Mouse (Mus musculus) kidney, adult 9 months (tissue): ENCODE results near the gene Filip1l.

Source experiments
- DNase-seq: peaks from one replicate; pipeline ENCODE4 v3.0.0; 2022

Gene Filip1l

DNA sequence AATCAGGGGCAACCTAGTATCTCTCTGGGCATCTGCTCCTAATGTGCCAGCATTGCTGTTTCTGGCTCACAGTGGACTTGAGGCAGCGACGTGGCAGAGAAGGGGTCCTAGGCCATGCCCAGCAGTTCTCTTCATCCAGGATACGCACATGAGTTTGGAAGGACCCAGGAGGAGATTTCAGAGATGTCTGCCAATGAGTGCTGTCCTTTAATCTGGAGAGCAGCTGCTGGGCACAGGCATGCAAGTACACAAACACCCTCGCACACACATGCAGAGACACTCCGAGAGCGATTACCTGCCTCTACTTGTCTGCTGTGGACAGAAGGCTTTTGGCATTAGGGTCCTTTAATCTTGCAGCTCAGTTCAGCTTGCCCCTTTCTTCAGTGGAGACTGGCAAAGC is at the start of gene Filip1l:
Gene Filip1l (plus strand): TSS at position 343 of the 400 bp plus-strand sequence.
- DNase-seq = no peak

DNA sequence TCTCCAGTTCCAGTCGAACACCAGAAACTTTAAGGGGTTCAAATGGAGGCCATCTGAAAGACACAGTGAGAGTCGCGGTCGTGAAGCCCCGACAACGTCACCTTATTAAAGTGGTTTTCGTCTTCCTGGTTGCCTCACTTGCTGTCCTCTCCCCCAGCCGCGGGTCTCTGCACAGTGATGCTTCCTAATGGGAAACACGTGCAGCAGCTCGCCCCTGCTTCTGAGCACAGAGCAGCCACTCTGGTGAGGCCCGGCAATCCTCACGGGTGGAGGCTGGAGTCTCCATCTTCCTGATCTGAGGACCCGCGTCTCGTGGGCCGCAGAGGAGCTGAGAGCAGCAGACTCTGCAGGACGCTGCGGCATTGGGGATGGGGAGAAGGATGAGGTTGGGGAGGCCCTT is 49.2 kb upstream of the Filip1l start:
- no peak for DNase-seq

DNA sequence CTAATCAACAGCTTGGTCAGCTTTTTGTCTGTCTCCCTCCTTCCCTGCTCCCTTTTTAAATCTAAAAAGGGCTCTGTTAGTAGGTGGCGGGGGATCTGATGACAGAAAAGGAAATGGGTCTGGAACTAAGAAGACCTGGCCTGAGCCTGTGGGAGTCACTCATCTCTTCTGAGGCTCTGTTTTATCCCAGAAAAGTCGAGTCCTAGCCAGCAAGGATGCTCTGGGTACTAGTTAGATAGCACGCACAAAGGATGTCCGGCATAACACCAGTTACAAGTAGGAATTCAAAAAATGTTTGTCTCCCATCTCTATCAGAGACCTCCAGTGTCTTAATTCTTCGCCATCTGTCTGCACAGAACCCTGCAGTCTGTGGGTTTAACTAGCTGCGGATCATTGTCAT is 47.4 kb upstream of the Filip1l start:
- no peak for DNase-seq

DNA sequence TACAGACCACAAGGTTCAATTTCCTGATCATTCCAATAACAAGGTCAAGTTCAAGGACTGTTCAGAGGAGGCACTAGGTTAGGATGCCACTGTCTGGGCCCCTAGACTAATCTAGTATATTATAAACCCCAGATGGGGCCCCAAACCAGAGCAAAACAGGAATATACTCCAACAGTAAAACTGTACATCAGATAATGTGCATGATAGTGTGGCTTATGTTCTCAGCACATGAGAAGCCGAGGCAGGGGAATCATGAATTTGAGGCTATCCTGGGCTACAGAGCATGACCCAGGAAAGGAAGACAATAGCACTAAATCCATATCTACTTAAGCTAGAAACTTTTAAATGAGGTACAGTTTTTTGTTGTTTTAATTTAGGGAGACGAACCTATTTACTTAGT is 40.8 kb upstream of the Filip1l start:
- DNase-seq = no peak

DNA sequence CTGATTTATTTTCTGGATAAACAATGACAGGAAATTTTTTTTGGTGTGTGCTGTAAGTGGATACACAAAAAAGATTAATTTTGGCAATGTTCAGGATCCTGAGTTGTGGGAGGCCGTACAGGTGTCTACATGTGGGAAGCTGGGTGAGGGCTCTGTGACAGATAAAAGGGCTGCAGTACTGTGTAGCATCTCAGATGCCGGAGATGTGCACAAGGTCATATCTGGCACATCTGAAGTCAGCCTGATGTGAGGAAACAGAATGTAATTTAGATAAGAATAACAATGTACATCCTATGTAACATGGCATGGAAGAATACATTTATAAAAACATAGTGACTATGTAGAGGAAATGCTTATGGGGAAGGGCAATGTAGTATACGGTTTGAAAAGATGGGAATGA is 39.4 kb upstream of the Filip1l start:
- DNase-seq = no peak

DNA sequence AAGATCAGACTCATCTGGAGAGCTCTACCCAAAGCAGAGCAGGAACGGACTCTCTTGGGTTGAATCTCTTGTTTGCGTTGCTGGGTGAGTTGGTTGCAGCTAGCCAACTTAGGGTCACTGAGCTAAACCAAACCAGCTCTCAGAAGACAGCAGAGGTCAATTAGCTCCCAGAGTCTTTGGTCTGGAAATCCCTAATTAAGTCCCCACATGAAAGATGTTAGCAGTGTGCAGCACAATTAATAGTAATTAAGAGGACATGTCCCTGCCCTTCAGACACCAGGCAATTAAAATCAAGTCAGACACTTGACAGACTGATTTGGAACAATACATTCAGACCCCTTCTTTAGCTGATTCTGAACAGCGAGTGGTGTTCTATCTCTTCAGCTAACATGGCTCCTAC is 38.7 kb upstream of the Filip1l start:
- DNase-seq = no peak

DNA sequence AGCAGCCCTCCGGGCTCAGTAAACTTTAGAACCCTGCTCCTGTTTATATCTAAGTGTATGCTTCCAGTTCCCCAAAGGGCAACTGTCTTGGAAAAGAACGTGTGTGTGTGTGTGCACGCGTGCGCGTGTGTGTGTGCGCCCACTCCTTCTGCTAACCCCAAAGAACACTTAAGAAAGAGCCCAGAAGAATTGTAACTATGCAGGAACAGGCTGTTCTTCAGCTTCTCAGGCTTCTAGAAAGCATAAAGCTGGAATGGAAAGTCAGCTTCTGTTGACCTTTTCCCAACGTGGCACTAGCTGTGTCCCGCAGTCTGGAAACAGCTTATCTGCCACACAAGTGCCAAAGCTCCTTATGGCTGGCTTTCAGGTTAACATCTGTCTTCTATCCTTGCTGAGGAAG is 37.9 kb upstream of the Filip1l start:
- no peak for DNase-seq

DNA sequence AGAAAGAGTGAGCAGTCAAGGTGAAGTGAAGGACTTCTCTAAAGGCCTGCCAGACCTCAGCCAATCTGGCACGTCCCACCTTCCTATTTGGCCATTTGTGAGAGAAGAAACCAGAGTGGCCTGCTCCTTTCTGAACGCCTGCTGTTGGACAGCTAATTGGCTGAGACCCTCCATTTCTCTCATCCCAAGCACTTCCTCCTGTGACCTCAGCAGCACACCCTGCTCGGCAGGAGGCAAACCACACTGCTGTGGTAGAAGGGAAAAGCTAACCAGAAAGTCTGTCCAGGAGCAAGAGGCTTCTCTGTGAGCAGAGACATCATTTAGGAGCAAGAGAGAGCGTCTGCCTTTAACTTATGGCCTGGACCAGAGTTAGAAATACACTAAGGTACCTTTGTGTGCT is 35.8 kb upstream of the Filip1l start:
- DNase-seq = no peak

DNA sequence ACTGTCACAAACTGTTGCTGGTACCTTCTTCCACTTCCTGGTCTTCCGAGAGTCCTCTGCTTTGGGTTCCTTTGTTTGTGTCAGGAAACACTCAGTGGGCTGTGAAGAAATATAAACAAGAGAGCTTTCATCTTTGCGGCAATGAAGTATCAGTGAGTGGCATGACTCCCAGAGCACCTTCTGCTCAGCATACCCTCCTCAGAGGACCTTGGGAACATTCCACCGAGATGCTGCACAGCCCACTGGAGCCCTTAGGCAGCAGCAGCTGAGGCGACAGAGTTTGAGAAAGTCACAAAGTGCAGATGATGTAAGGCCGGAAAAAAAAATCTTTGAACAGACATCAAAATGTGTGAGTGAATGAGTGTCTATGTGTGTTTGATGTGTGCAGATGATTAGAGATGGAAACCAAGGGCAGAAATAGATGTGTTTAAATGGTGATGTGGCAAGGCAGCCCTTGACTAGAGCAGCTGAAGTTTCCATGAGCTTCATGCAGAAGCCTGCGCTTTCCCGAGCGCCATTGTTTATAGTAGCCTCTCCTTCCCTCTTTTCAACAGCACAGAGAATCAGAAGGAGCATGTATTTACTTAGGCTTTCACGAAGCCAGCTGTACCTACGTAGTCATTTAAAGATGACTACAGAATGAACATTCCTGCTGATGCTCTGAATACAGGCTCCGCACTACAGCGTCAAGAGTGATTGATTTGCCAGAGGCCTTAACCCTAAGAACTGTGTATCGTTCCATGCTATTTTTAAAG is 34.8 kb upstream of the Filip1l start:
- no peak for DNase-seq

DNA sequence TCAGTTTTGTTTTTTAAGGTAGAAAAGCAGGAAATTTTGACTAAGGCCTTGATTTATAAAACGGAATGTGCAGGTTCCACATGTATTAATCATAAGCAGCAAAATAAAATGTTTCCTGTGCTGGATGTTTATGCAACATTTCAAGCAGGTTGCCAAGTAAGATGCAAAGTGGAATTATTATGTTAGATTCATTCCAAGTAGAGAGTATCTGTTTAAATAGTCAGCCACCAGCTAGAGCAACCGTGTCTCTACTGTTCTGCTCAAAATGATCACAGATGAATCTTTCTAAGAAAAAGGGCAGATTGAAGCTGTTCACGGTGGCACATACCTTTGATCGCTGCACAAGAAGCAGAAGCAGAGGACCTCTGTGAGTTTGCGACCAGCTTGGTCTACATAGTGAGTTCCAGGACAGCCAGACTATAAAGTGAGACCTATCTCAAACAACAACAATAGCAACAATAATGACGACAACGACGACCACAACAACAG is 34.2 kb upstream of the Filip1l start:
- DNase-seq = peak; percentile 60

DNA sequence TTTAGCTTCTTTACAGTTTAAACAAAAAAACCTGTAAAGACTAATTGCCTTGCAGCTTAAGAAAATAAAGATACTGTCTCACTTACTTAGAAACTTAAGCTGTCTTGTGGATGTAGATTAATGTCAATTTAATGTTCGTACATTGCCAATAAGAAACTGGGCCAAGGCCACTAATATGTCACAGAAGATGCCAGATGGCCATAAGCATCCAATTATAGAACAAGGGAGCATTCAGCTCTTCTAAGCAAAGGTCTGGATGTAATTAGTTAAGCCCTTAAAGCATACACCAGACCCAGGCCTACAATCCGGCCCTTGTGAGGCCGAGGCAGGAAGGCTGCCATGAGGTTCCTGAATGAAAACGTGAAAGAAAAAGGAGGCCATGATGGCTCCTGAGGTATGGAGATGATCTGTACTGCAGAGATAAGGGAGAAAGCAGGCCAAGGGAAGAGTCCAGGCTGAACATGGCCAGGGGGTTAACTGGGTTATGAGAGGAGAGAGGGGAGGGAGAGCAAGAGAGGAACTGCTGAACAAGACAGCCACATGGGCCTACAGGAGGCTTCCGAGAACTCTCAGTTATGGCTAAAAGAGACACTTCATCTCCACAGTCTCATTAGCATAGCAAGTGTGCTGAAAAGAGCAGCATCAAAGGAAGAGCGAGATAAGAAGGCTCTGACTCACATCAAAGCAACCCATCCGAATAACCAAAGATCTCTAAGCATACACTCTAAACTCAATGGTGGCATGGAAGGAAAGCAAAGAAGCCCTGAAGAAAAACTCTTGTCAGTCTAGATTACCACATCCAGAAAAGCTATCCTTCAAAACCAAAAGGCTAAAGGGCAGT is 33.4 kb upstream of the Filip1l start:
- no peak for DNase-seq

DNA sequence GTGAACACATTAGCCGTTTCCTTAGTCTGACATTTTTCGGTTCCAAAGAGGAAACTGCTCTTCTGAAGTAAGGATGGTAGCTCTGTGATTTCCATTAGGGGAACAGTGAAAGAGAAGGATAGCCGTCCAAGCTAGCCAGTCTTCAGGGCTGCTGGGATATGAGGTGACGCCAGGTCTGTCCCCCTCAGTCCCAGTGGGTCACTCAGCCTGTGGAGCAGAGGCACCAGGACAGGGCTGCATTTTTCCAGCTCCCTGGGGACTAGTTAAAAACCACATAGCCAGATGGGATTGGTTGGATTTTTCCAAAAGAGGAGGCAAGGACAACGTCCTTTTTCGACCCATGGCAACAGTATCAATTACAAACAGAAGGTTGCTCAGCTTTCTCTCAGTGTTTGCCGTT is 25.9 kb upstream of the Filip1l start:
- DNase-seq = peak; percentile 33

DNA sequence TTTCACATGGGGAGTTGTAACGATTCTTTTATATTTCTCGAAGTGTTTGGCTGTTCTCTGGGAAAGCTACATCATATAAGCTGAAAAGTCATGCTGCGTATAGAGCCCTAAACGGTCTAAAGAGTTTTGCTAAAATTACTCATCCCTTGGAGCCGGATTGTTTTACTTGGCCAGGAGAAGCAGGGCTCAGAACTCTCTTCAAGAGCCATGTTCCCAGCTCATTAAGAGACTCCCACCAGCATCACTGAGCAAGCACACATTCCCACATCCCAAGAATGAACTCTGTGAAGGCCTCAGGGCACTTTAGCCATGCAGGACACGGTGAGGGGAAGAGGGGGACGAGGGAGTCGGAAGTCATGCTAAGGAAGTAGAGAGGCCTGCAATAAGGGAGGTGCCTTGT is 23.9 kb upstream of the Filip1l start:
- no peak for DNase-seq

DNA sequence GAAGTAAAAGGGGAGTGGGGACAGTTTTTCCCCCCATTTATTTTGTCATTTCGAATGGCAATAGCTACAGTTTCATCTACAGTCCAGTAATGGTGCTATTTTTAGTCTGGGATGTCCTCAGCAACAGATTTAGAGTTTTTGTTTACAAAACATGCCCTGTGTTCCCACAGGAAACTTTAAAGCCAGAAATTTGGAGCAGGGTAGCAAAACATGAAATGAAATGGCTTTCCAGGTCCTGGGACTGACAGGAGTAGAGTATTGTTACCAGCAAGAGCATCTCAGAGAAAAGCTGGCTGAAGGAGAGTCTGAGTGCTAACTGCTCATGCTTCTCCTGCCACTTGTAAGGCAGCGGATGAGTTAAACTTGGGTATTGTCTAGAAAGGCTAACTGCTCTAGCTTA is 22.8 kb upstream of the Filip1l start:
- no peak for DNase-seq

DNA sequence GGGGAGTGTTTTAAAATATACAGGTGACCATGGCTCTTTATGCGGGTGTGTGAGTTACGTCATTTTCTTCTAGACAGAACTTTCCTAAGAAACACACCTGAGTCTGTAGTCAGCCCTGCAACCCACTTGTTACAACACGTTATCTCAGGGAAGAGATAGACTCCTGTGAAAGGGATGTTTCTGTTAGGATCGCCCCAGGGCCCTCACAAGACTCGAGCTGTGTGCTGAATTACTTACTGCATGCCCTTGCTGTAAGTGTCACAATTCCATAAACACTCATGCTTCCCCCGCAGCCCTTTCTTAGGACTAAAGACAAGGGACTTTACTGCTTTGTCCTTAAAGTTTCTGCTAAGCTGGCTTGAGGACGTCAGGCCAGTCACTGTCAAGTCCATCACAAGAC is 20.6 kb upstream of the Filip1l start:
- no peak for DNase-seq

DNA sequence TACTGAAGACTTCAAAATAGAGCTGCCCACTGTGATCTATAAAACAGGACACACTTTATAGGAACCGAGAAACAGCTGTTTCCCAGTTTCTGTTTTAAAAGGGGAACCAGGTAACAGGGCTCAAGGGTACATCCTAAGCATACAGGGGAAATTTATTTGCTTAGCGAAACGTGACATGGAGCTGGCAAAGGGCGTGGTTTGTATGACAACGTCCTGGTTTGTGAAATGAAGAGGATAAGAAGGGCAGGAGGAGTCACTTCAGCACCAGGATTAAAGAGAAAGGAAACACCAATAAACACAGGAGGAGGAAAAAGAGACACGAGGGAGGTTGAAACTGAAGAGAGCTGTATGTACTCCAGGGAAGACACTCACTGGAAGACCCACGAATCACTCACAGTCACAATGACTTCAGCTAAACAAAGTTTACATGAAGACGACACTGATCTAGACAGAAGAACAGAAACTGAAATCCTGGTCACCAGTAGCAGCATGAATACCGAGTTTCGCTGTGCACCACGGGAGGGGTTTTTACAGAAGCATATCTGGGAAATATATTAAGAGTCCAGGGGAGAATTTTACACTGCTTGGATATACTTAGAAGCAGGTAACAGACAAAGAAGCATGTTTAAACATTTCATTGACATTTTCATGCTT is 16.0 kb upstream of the Filip1l start:
- peak; percentile 46 for DNase-seq

DNA sequence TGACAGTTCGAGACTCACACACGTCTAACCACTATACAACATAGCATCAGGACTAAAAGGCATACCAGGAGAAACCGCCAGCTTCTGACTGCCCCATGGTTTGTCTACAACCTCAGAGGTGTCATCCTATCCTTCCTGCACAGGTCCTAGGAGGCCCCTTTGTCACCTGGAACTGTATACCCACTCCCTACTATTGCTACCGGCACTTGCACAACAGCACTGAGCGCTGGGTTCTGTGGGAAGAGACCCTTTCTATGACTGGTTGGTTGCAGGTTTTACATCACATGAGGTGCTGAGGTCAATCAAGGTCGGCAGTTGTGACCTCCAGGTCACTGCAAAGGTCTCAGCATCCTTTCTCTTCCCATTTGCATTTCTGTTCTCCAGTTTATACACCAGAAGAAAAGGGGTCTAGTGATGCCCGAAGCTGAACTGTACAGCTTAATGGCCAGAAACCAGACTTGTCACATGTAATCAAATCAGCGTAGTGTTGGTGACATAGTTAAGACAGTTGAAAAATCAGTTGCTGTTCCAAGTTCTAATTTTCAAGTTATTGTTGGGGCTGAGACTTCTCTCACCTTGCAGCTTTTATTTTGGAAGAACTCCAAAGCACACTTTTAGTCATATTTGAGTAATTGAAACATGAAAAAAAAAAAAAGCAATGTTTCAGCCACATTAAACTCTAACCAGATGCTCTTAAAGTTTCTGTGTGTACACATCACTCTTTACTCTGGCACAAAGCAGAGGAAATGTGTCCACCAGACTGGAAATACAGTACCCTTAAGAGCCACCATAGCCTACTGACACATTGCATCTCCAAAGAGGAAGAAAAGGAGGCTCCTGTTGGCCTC is 12.9 kb upstream of the Filip1l start:
- no peak for DNase-seq

DNA sequence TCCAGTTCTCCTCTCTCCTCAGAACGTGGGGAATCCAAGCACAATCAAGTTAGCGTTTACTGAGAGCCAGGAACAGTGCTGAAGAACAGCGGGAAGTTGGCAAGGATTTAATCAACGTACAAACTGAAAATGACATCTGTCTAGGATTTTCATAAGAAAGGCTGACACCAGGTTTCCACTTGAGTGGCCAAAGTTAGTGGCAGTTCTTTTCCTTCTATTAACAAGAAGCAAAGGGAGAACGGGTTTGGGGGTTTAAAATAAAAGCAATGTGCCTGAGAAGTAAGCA is 12.3 kb upstream of the Filip1l start:
- no peak for DNase-seq

DNA sequence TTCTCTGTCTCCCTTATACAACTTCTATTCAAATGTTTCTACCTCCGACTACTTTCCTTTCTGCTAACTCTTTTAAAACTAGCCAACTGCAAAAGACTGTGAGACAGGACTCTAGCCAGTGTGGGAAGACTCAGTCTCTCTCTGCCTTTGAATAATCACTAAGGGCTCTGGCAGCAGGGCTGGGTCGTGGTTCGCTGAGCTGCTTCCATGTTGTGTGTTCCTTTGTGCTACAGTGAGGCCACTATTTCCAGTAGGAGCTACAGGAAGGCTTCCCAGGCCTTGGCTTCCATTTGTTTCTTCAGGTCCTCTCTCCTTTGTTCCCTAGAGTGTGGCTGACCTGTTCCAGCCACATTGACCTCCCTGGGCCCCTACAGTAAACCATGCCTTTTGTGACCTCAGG is 6.6 kb upstream of the Filip1l start:
- no peak for DNase-seq

DNA sequence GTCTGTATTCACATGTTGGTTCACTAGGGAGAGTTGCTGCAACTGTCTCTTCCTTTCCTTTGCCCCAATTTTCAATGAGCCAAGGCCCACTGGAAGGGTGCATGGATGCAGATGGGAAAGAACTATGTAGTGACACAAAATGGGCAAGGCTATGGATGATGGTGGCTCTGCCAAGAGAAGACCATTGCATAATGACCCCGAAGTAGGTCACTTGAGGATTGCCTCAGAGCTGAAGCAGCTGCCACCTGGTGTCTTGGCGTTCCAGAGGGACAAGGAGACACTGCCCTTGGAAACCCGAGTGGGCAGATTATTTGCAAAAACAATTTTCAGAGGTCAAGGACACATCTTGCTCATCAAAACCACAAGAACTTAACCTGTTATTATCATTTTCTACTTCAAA is 3.9 kb upstream of the Filip1l start:
- DNase-seq = no peak

DNA sequence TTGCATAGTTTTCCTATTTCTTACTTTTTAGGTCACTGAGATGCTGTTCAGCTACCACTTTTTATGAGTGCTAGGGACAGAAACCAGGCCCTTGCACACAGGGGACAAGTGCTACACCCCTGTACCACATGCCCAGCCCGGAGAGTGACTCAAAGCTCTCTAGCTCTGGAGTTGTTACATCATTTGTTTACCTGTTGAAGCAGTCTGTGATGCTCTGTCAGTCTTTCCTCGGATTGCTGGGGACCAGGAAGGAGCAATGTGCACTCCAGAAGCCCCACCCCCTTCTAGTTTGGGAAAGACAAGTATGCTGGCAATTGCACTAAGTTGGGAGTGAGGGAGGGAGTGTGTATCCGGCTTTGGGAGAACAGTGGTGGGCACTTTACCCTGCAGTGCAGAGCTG is 3.2 kb upstream of the Filip1l start:
- no peak for DNase-seq

DNA sequence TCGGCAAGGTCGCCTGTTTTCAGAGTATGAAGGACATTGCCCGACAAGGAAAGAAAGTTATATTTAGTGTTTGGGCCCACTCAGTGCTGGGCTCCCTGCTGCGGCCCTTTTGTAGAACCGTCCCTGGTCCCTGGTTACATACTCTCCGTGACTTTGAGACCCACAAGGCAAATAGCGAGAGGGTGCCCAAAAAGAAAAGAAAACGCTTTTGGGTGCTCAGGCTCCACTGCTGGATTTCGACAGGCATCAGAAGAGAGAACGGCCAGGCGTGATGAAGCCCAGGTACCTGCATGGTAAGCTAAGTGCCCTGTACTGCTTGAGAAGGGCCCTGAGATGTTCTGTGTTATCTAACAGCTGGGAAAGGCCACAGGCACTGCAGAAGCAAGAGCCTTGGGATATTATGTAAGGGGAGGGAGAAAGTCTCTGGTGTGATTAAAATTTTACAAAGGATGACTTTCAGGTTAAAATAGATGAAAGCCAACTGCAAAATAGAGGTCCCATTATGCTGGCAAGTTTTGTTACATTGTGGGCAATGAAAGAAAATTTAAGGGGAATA is 351 bp downstream of the Filip1l start:
- no peak for DNase-seq

DNA sequence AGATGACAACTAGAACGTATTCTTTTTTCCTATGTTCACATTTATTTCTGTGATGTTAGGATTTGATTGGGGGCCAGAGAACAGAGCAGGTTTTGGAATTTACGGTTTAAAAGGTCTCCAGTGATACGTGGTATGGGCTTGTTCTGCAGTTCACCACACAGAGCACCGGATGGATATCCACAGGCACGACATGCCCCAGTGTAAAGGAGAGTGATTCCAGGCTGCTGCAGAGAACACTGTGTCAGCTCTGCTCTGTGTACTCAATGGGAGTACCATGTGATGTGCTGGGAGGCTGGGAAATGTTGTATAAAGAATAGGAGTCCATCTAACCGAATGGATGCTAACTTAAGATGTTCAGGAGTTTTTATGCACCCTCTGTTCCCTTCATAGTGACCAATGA is 1.0 kb downstream of the Filip1l start:
- DNase-seq = no peak
